In genomic region chr2:32447264-32447936, GRCm38 (mm10) we compare ENCODE assay signal across 8 mouse cellular contexts. TPM values are rescaled to one million over a fixed set of nuclear protein-coding genes. Genes with fewer than 3 reads are reported as not detected.
A peak's percentile ranks its signal among the peaks of the same experiment; 100 is the strongest.
DNase-seq lines count a peak whose midpoint lies in the region; ATAC-seq and TF ChIP-seq lines count a peak whose summit lies in the region.

No protein-coding gene starts in this region.

- intact Hi-C loops in left cerebral cortex, adult 2 months (cut with DNase I): no loop called here
- intact Hi-C loops in left cerebral cortex, postnatal 10 days (cut with DNase I): no loop called here

- H3K9ac ChIP-seq in liver, embryonic 16.5 days (ENCODE audit: low read depth, low read length): no peak overlapping the region

- peak; percentile 29 to 31 for DNase-seq in left cerebral cortex, adult 2 months (ENCODE audit: extremely low spot score in 1 of 2, low spot score in 2 of 2)
- no peak for DNase-seq in left cerebral cortex, postnatal 10 days (ENCODE audit: extremely low spot score in 1 of 2, low spot score in 2 of 2)
- DNase-seq in embryonic facial prominence, embryonic 10.5 days (ENCODE audit: low spot score): no peak
- peak; percentile 49 for DNase-seq in heart, postnatal 4 days
- DNase-seq in spleen, postnatal 36 days (ENCODE audit: low spot score in 2 of 2): peak; percentile 76 to 80
- DNase-seq in MN1 (ENCODE audit: low spot score): no peak
- DNase-seq in ovary, postnatal 36 days (ENCODE audit: low spot score): no peak

- H3K4me2 ChIP-seq in liver, embryonic 16.5 days (ENCODE audit: low read depth, low read length): peak overlapping the region; percentile 14

- H3K27me3 ChIP-seq in embryonic facial prominence, embryonic 10.5 days (replicated peaks; ENCODE audit: low read depth, poor library complexity, severe bottlenecking): no peaks in the 10 kb centered on the region
- H3K27me3 ChIP-seq in liver, embryonic 16.5 days (ENCODE audit: control insufficient read depth, insufficient read depth, low read depth, low read length): no peaks in the 10 kb centered on the region

- no peaks in the 10 kb centered on the region for H3K9me3 ChIP-seq in embryonic facial prominence, embryonic 10.5 days
- no peaks in the 10 kb centered on the region for H3K9me3 ChIP-seq in liver, embryonic 16.5 days (replicated peaks; ENCODE audit: control insufficient read depth, low read length)

- peak overlapping the region; percentile 85 for H3K27ac ChIP-seq in left cerebral cortex, adult 2 months
- H3K27ac ChIP-seq in embryonic facial prominence, embryonic 10.5 days (replicated peaks): 0 out of 2 replicates have a peak overlapping the region, but pooled peaks have one; percentile 41
- H3K27ac ChIP-seq in liver, embryonic 16.5 days (ENCODE audit: low read length): peak overlapping the region; percentile 61

- H3K4me1 ChIP-seq in embryonic facial prominence, embryonic 10.5 days: peaks cover 30% of the 10 kb centered on the region
- H3K4me1 ChIP-seq in liver, embryonic 16.5 days (ENCODE audit: control insufficient read depth, low read depth, low read length): peaks cover 40% of the 10 kb centered on the region

- TF ChIP-seq CTCF in left cerebral cortex, adult 2 months (IDR thresholded peaks at IDR 0.05): no peak

- H3K36me3 ChIP-seq in embryonic facial prominence, embryonic 10.5 days (replicated peaks): peaks cover 35% of the 10 kb centered on the region; the same call in 1 of the 2 replicates
- no peaks in the 10 kb centered on the region for H3K36me3 ChIP-seq in liver, embryonic 16.5 days (ENCODE audit: control insufficient read depth, insufficient read depth)

- ATAC-seq in liver, embryonic 16.5 days (ENCODE audit: low read depth): no peak

- H3K4me3 ChIP-seq in left cerebral cortex, adult 2 months: no peak overlapping the region; the same call in 1 of the 2 replicates
- H3K4me3 ChIP-seq in embryonic facial prominence, embryonic 10.5 days: no peak overlapping the region
- H3K4me3 ChIP-seq in liver, embryonic 16.5 days (ENCODE audit: low read depth, low read length): no peak overlapping the region

- WGBS in embryonic facial prominence, embryonic 10.5 days: 82% methylated on average over 9 of the region's 9 CpGs
- WGBS in liver, embryonic 16.5 days (ENCODE audit: insufficient replicate concordance): 30% methylated on average over 9 of the region's 9 CpGs

RNA-seq across cellular contexts. Expression of gene Naif1, which starts 2.9 kb away (rescaled TPM):
- 1 to 10 TPM; 3.3 to 3.7 TPM for total RNA-seq in left cerebral cortex, adult 2 months (2021)
- 1 to 10 TPM; 3.3 to 3.7 TPM for total RNA-seq in left cerebral cortex, postnatal 10 days (2021)
- 6.4 and 6.8 TPM in 2 replicates for polyA plus RNA-seq in embryonic facial prominence, embryonic 10.5 days (2016; fragmentation: Nextera tagmentation; extraction: Ambion mirVana)
- 1 to 10 TPM; 3.5 to 3.6 TPM for total RNA-seq in heart, postnatal 4 days (2021)
- polyA plus RNA-seq in liver, embryonic 16.5 days (2015; fragmentation: Nextera tagmentation; extraction: Ambion mirVana): 1.9 and 2.0 TPM in 2 replicates

RNA-seq across cellular contexts. Expression of gene Slc25a25, which starts 3.8 kb away (rescaled TPM):
- 10 to 100 TPM; 65.2 to 79.1 TPM for total RNA-seq in left cerebral cortex, adult 2 months (2021)
- total RNA-seq in left cerebral cortex, postnatal 10 days (2021): 10 to 100 TPM; 48.9 to 51.3 TPM
- polyA plus RNA-seq in embryonic facial prominence, embryonic 10.5 days (2016; fragmentation: Nextera tagmentation; extraction: Ambion mirVana): 29.8 and 31.8 TPM in 2 replicates
- 10 to 100 TPM; 16.4 to 22.2 TPM for total RNA-seq in heart, postnatal 4 days (2021)
- 9.5 and 9.7 TPM in 2 replicates for polyA plus RNA-seq in liver, embryonic 16.5 days (2015; fragmentation: Nextera tagmentation; extraction: Ambion mirVana)

RNA-seq across cellular contexts. Expression of gene Ptges2, which starts 51.7 kb away (rescaled TPM):
- 10 to 100 TPM; 47.2 to 47.8 TPM for total RNA-seq in left cerebral cortex, adult 2 months (2021)
- 10 to 100 TPM; 46.5 to 46.9 TPM for total RNA-seq in left cerebral cortex, postnatal 10 days (2021)
- polyA plus RNA-seq in embryonic facial prominence, embryonic 10.5 days (2016; fragmentation: Nextera tagmentation; extraction: Ambion mirVana): 32.2 and 32.5 TPM in 2 replicates
- total RNA-seq in heart, postnatal 4 days (2021): 10 to 100 TPM; 59.7 to 60.2 TPM
- 9.4 and 11.0 TPM in 2 replicates for polyA plus RNA-seq in liver, embryonic 16.5 days (2015; fragmentation: Nextera tagmentation; extraction: Ambion mirVana)

RNA-seq across cellular contexts. Expression of gene Lcn2, which starts 59.3 kb away (rescaled TPM):
- 10 to 100 TPM in 1 of 2 experiments, under 1 TPM in 1; 0.44 to 19.4 TPM for total RNA-seq in left cerebral cortex, adult 2 months (2021)
- 1 to 10 TPM; 1.7 to 3.4 TPM for total RNA-seq in left cerebral cortex, postnatal 10 days (2021)
- not detected in 2 replicates for polyA plus RNA-seq in embryonic facial prominence, embryonic 10.5 days (2016; fragmentation: Nextera tagmentation; extraction: Ambion mirVana)
- 1 to 10 TPM; 3.1 to 3.4 TPM for total RNA-seq in heart, postnatal 4 days (2021)
- polyA plus RNA-seq in liver, embryonic 16.5 days (2015; fragmentation: Nextera tagmentation; extraction: Ambion mirVana): 212 and 273 TPM in 2 replicates

Comparison
In these comparisons a context has a peak if more than half of its experiments do, and no peak if none do; other contexts are left out.
1. DNase-seq: peak in left cerebral cortex, adult 2 months (2 of 2), heart, postnatal 4 days (single experiment) and spleen, postnatal 36 days (2 of 2); none in left cerebral cortex, postnatal 10 days (0 of 2), embryonic facial prominence, embryonic 10.5 days (single experiment), MN1 (single experiment) and ovary, postnatal 36 days (single experiment).
2. Peak in every context shown above with its lines, with median percentiles within 50 percentile points of each other: H3K27ac ChIP-seq.